Mouse (Mus musculus): ENCODE results near the gene Dmpk.

Dmpk gene

DNA sequence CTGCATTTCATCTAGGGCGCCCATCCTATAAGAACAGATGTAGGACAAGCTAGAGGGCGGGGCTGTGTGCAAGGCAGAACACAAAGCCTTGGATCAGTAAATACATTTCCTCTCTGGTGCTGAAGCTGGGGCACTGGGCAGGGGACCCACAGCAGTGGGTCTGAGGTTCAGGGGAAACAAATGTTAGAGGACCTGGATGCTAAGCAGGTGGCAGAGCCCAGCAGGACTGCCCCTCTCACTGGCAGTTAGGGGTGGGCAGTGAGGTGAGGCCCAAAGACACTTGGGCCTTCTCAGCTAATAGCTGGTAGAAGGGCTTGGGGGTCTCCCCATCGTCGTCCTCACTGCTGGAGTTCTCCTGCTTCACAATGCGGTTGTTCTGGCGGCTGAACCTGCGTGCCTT is 15.2 kb downstream of the Dmpk start:
- no peak for DNase-seq

DNA sequence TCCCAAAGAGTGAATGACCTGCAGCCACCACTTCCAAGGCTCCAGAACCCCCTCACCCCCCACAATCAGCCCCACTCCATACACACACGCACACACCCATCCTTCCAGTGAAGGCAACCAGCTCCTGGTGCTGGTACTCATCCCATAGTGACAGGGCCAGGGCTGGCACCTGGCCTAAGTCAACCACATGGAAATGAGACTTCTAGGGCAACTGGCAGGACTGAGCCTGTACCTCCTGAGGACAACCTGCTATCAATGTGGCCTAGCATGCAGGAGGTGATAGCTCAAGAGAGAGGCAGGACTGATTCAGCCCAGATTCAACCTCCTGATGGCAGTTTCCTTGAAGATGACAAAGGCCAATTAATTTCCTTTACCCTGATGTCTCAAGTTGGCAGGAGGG is 16.6 kb downstream of the Dmpk start:
- DNase-seq: no peak

DNA sequence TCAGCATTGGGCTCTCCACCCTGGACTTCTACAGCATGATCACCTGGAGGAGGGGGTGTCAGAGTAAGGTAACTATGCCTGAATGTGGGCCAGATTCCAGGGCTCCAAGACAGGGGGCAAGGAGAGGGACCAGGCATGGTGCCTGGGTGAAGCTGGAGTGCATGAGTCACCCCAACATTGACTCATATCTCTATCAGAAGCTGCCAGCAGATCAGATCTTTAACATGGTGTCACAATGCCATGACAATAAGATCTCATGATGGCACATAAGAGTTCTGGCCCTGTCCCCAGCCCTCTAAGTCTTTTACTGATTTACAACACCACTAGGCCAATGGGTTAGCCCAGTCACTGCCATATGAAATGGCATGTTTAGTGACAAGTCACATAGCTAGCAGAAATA is 20.1 kb downstream of the Dmpk start:
- no peak for DNase-seq

DNA sequence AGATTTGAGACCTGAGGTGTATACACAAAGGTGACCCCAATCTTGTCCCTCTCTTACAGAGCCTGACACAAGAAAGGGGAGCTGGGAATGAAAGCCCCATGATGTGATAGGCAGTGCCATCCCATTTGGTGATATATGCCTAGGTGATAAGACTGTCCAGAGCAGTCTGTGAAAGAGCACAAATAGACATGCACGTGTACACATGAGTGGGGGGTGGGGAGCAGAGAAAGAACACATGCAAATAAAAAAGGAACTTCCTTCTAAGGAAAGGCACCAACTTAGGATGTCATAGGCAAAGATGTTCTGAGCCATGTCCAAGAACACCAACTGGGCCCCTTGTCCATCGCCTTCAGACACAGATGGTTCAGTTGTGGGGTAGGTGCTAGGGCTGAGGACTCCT is 20.8 kb downstream of the Dmpk start:
- no peak for DNase-seq

GRCm38 (mm10) chr7:19107436-19107835 is 23.8 kb downstream of the Dmpk start:
- no peak for DNase-seq

- DNase-seq: no peak
Measured at GRCm38 (mm10) chr7:19109565-19109964, 25.9 kb downstream of the Dmpk start.

DNA sequence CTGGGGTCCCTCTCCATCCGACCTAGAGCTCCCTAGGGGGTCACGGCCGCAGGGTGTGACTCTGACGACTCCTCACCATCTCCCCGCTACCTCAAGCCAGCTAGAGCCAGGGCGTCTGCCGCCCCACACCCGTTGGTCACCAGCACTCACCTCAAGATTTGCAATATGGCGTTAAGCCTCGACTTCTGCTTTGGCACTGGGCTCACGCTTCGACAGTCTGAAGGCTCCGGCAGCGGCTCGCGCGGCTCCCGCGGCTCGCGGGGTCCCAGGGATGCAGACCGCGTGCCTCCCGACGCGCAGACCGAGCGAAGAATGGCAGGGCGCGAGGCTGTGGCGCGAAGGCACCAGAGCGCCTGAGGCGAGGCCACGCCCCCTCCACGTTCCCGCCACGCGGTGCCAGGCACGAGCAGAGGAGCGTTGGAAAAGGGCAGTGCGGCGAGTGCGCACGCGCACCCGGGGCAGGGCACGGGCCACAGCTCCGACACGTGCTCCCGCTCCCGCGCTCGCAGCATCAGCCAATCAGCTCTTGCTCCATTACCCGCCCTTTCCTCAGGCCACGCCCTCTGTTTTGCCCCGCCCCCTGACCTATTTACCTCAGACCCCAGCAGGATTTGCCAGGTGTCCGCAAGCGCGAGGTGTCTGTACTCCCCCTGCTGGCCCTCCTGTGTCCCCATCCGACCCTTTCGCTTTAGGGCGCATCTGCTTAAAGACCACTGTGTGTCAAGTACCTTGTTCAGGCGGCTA is 34.6 kb downstream of the Dmpk start, which contains the start of gene Gm4969:
Gene Gm4969, minus strand, starts transcription at position 341 of the 744 bp plus-strand sequence.
- peak; percentile 69 for DNase-seq

- no peak for DNase-seq
Measured at GRCm38 (mm10) chr7:19119083-19119482, 35.4 kb downstream of the Dmpk start.

DNA sequence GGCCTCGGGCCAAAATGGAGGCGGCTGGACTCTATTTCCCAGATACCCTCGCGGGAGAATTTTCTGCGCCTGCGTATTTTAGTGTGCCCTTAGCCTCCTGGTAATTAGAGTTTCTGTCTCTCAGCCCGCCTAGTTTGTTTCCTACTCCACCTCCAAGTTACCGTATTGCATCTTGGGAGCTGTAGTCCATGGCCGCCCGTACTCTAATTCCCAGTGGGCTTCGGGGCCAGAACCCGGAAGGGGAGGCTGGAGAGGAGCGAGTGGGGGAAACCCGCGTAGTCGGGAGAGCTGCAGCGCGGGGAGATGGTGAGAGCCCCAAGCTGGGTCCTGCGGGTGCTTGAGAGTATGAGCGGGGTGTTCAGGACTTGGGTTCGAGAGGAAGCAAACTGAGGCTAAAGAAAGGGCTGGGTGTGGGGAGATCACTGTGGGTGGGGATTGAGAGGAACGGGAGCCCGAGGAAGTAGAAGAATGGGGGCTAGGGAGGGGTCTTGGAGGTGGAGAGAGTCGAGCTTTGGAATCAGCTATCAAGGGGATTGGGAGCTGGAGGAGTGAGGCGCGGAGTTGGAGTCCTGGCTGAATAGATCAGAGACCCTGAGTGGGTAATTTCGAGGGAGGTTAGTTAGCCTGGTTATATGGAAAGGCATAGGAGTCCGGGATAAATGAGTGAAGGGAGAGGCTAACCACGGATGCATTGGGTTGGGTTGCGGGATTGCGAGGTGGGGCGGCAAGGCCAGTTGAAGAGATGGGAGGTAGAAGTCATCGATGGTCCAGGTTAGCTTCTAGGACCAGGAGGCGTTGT is 36.2 kb downstream of the Dmpk start, which contains the start of gene Fbxo46:
Gene Fbxo46, plus strand, starts transcription at position 229 of the 799 bp plus-strand sequence.
- peak; percentile 89 for DNase-seq

DNA sequence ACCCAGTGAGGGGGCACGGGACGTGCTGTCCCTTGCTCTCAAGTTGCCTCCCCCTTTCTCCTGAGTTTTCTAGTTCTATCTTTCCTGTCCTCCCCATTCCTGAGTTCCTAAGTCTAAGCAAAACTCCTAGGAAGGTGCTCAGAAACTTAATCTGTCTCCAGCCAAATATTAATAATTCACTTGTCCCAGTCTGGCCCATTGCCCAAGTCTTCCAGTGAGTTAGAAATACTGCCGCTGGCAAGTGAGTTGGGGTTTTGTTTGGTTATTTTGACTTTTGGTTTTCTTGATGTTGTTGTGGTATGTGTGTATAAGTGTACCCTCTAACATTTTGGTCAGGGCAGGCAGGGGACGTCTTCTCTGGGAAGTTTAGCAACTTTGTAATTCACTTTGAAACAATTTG is 38.0 kb downstream of the Dmpk start:
- no peak for DNase-seq

DNA sequence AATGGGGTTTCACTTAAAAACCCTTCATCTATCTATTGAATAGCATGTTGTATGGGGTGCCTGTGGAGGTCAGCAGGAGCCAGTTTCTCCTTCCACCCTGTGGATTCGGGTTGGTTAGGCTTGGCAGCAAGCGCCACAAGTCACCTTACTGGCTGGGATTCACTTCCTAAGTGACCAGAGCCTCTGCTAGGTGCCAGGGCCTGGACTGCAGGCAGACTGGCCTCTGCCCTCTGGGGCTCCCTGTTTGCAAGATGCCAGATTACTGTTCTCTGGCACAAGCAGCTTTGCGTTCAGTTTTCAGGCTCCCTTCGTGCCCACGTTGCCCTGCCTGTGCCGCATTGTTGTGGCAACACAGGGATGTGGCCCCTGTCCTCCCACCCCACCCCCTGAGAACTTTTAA is 41.1 kb downstream of the Dmpk start:
- no peak for DNase-seq

DNA sequence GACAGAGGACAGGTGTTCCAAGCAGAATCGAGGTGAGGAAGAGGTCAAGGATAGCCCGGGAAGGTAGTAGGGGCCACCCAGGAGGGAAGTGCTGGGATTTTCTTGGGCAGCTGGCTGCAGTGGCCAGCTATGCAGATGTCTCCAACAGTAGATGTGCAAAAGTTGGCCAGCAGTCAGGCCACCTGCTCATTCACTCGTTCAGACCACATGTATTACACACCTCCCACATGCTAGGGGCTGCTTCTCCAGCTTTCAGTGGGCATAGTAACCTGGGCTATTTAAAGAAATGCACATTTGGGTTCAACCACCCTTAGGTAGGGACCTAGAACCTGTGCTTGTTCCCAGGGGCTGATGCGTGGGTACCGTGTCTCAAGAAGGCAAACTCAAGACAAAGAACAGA is 44.1 kb downstream of the Dmpk start:
- no peak for DNase-seq

GRCm38 (mm10) chr7:19129396-19129795 is 45.7 kb downstream of the Dmpk start:
- DNase-seq: no peak

GRCm38 (mm10) chr7:19130657-19131056 is 47.0 kb downstream of the Dmpk start:
- no peak for DNase-seq

GRCm38 (mm10) chr7:19131324-19131848 is 47.7 kb downstream of the Dmpk start:
- DNase-seq: peak; percentile 95

- DNase-seq: no peak
Measured at GRCm38 (mm10) chr7:19136168-19136567, 52.5 kb downstream of the Dmpk start.

DNA sequence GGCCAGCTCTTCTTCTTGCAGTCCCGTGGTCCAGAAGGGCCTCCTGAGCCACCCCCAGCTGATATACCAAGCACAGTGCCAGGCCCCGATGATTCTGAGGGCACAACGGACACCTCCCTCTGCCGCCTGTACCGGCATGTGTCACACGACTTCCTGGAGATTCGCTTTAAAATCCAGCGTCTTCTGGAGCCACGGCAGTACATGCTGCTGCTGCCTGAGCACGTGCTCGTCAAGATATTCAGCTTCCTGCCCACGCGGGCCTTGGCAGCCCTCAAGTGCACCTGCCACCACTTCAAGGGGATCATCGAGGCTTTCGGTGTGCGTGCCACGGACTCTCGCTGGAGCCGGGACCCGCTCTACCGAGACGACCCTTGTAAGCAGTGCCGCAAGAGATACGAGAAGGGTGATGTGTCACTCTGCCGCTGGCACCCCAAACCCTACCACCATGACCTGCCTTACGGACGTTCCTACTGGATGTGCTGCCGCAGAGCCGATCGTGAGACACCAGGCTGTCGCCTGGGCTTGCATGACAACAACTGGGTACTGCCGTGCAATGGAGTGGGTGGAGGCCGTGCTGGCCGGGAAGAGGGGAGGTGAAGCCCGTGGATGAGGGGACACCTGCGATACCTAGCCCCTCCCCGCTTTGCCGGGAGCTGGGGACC is 53.2 kb downstream of the Dmpk start:
- DNase-seq: no peak

DNA sequence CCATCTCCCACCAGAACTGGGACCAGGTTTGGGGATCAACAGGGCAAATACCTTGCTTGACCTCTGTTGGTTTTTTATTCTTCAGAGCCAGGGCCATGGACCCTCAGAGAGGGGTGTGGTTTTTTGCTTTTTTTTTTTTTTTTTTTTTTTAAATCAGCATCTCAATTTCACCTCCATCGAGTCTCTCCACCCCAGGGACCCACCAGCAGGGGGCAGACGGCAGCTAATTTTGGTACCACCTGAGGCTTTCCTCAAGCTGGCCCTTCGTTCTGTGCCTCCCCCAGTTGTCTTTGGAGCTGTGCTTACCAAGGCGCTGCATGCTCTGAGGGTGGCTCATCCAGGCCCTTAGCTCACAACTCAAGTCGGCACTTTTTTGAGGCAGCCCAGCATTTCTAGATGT is 53.7 kb downstream of the Dmpk start:
- DNase-seq: no peak
